Mouse (Mus musculus) cerebellum, postnatal 25 days (tissue): ENCODE measurements at regions not wholly inside any gene's neighbourhood (a gene's known extent, or its start where the extent isn't known, plus 50 kb on each side); places are given as distances from the start of the nearest gene placed in this dataset.
A peak's percentile ranks its signal among the peaks of the same experiment; 100 is the strongest.

Source experiments
- DNase-seq, 2 experiments: peaks; one replicate each; pipeline ENCODE4 v3.0.0; 2021; ENCODE audit warnings: mixed read lengths in 2 of 2

- peak; percentile 27 to 31 for DNase-seq
Measured at GRCm38 (mm10) chr3:34465040-34465831, 185.0 kb upstream of the Sox2 start.

GRCm38 (mm10) chr3:34458766-34459165, 191.4 kb upstream of the Sox2 start:
- DNase-seq = no peak

GRCm38 (mm10) chr3:34457821-34458220, 192.4 kb upstream of the Sox2 start:
- DNase-seq = no peak

- no peak for DNase-seq
Measured at GRCm38 (mm10) chr3:34456488-34457433, 193.4 kb upstream of the Sox2 start.

- no peak for DNase-seq
Measured at GRCm38 (mm10) chr3:34454026-34454624, 196.1 kb upstream of the Sox2 start.

DNA sequence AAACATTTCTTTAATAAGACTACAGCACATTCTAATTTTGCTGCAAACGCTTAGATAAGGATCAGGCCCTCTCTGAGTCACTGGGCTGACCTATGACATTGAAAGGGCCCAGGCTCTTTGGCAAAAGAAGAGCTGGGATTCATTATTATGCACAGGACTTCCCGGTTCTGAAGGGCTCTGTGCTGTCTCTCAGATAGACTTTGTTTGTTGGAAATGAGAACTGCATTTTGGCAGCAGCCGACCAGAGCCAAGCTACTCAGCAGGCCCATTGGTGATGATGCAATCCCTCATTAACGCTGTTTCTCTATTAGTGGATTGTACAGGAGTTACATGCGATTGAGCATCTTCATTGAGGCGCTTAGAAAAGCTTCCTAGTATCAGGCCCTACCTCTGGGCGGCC, 204.9 kb upstream of the Sox2 start:
- no peak for DNase-seq

DNA sequence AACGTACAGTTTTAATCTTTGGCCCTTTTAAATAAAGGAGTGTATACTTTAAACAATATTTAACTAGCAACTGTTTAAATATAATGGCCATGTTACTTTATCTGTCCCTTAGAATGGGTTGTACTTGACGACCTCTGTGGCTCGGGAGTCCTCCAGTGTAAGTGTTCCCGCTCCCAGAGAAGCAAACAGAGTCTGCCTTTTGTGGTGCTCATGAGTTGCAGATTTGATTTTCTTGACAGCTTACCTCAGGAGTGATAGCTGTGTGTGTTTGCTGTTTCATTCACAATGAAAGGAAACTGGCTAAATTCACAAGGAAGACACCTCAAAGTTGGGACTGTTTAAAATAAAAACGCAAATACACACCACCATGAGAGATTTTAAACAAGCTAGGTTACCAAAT, 205.4 kb upstream of the Sox2 start:
- DNase-seq = no peak

GRCm38 (mm10) chr3:34443731-34444628, 206.2 kb upstream of the Sox2 start:
- DNase-seq = peak; percentile 34 to 53

- DNase-seq = no peak
Measured at GRCm38 (mm10) chr3:34443307-34443706, 206.9 kb upstream of the Sox2 start.

DNA sequence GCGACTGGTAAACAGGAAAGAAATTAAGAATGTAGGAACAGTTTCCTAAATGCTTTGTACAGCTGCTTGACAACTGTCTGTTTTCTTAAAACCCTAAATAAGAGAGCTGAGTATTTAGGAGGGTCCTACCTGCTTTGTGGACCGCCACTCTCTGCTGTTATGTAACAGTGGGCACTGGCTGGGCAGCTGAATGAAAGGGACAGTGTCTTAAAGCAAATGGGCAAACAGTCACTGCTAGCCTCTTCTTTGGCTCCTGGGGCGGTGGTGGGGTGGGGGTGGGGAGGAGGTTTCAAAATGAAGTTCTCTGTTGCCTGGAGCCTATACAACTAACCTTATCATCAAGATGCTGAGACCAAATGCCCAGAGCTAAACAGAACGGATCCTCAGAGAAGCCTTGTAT, 208.4 kb upstream of the Sox2 start:
- no peak for DNase-seq

GRCm38 (mm10) chr3:34441266-34441665, 208.9 kb upstream of the Sox2 start:
- no peak for DNase-seq

- DNase-seq = no peak
Measured at GRCm38 (mm10) chr3:34434901-34435300, 215.3 kb upstream of the Sox2 start.

DNA sequence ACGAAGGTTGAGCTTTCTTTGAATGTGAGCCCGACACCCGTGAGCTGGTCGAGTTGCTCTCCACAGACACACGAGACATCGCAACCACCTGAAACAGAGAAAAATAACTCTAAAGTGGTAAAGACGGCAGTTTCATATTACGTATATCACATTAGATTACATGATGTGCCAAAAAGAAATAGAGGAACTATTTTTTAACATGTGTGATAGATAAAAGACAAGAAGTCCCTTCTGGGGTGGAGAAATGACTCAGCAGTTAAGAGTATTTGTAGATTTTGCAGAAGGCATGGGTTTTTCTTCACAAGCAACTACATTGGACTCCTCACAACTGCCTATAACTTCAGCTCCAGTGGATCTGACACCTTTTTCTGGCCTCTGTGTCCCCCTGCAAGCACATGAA, 222.2 kb upstream of the Sox2 start:
- DNase-seq = no peak

DNA sequence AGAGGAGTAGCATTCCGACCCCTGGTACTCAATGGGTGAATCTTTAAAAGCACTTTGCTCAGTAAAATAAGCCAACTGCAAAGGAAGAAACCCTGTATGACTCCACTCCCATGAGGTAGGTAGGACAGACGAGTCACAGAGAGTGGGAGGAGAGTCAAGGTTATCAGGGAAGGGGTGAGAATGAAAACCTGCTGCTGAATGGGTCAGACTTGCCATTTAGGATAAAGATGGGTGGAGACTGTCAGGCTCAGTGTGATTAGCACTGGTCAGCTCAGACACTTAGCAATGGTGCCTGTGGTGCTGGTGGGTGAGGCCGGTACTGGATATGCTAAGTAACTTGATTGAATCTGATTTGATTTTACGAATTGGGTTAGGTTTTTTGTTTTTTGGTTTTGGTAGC, 222.7 kb upstream of the Sox2 start:
- no peak for DNase-seq

- no peak for DNase-seq
Measured at GRCm38 (mm10) chr3:34426955-34427354, 223.2 kb upstream of the Sox2 start.

DNA sequence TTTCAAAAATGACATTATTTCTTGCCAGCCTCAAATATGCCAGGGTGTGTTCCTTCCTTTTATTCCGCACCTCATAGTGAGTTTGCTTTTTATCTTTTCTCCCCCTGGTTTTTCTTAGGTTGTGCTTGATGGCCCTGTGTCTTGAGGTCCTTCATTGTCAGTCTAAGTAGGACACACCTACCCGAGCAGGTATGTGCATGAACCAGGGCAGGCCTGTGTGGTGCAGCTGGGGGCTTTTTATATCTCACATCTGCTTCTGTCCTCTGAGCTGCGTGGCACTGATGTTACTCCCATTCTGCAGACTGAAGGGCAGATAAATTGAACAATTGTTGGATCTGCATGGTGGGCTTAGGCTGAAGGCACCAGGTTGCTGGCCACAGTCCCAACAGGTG, 238.3 kb upstream of the Sox2 start:
- DNase-seq = no peak

- no peak for DNase-seq
Measured at GRCm38 (mm10) chr3:34411142-34411914, 238.9 kb upstream of the Sox2 start.

DNA sequence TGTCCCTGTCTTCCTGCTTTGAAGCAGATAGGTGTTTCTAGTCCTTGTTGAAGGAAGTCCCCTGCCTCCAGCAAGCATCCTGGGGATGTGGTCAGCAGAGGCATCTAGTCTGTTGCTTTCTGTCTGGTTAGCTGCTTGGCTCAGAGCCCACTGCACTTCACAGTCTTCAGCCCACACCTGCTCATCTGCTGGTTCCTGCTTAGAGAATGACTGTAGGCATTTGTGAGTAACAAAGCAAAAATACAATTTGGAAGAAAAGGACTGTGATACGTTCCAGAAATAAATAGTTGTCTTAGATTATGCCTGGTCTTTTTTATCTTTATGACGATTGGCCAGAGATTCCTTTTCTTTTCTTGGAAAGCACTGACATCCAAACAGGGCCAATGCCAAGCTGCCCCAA, 246.6 kb upstream of the Sox2 start:
- no peak for DNase-seq

DNA sequence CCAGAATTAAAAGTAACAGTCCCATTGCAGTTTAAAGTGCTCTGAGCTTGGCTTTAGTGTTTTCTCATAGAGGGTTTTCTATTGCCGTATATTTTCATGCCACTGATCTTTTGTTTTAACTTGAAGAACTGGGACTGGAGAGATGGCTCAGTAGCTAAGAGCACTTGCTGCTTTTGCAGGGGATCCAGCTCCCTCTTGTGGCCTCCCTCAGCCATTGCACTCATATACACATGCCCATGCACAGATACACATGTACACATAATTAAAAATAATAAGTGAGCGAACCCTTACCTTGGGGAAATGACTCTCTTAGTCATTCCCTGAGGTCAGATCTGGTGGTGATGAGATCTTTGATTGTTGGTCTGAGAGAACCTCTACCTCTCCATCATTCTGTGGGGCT, 258.9 kb upstream of the Sox2 start:
- no peak for DNase-seq

DNA sequence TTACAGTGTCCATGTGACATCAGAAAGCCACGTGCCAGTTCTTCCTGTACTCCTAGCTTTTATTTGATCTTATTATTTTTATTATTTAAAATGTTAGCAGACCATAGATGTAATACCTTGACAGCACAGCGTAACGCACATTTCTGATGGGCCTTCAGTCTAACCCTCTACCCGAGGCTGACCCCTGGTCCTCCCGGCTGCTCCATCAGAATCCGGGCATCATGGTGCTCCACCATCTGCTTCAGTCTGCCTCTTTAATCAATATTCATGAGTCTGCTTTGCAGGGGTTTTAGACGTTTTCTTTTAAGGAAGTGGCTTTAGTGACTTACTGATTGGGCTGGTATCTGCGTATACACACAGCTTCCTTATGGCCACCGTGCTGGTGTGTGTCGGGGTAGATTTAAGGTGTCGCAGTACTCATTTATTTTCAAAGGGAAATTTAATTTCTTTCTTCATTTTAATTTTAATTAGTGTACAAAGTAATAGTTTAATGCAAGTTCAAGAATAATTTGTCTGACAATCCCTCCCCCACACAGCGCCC, 265.2 kb upstream of the Sox2 start:
- no peak for DNase-seq

DNA sequence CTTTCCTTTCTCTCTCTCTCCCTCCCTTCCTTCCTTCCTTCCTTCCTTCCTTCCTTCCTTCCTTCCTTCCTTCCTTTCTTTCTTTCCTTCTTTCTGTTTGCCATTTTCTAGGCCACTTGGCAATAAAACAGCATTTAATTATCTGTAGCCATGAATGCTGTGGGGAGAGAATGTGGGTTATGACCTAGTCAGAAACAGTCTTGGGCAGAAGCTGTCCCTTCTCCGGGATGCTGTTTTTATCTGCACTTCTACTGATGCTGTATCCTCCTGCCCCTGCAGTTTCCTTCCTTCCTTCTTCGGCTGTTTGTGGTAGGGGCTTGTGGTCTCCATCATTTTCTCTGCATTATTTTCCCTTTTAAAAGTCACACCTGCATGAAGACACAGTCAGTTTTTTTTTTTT, 272.3 kb upstream of the Sox2 start:
- DNase-seq = no peak
